Mouse (Mus musculus) layer of hippocampus, adult 2 months (tissue): Measurements from ENCODE around the gene Rnd2. TPM values are rescaled to one million over a fixed set of nuclear protein-coding genes. Genes with fewer than 3 reads are reported as not detected.

Experiments
- DNase-seq, 2 experiments: peaks; one replicate each; pipeline ENCODE4 v3.0.0; 2022; ENCODE audit warnings: low spot score in 2 of 2
- H3K27ac ChIP-seq: fragments of 200-600 bp; 2 replicates; pipeline ENCODE4 v1.8.1; 2022
- H3K4me3 ChIP-seq: fragments of 200-600 bp; 2 replicates; pipeline ENCODE4 v1.8.1; 2022; ENCODE audit warnings: mild to moderate bottlenecking
- CTCF ChIP-seq: fragments of 200-600 bp; conservative IDR thresholded peaks from 2 replicates; pipeline ENCODE4 v1.8.1; 2022; ENCODE audit warnings: antibody characterized with exemption, mild to moderate bottlenecking, moderate library complexity
- microRNA-seq, 2 experiments: library from miRNA; unstranded; fragments of <30 nt; microRNA quantifications; one replicate each; pipeline ENCODE4 v1.2.0; 2021
- total RNA-seq, 2 experiments: library from RNA; stranded (reverse); gene quantifications; 2 replicates each; pipeline ENCODE4 v1.2.3; 2021

The Rnd2 gene
- total RNA-seq, 2 experiments from 2014 or later = 113 to 122 TPM

GRCm38 (mm10) chr11:101477552-101478211, 12.9 kb downstream of the Rnd2 start:
- no peak for DNase-seq
- Histone ChIP-seq H3K4me3 (no peak overlapping the region), H3K27ac (peak overlapping the region; percentile 69; the same call in 1 of the 2 replicates)
- no peak for TF ChIP-seq CTCF

- peak overlapping the region; percentile 69 for H3K27ac ChIP-seq
- no peak for TF ChIP-seq CTCF
- peak overlapping the region; percentile 21; the same call in 1 of the 2 replicates for H3K4me3 ChIP-seq
- DNase-seq = peak in 1 of 2 experiments; percentile 65
Measured at GRCm38 (mm10) chr11:101479171-101479635, 14.4 kb downstream of the Rnd2 start.

- no peak for TF ChIP-seq CTCF
- no peak for DNase-seq
- H3K4me3 ChIP-seq = no peak overlapping the region
- no peak overlapping the region for H3K27ac ChIP-seq
Measured at GRCm38 (mm10) chr11:101480912-101481311, 16.1 kb downstream of the Rnd2 start.

DNA sequence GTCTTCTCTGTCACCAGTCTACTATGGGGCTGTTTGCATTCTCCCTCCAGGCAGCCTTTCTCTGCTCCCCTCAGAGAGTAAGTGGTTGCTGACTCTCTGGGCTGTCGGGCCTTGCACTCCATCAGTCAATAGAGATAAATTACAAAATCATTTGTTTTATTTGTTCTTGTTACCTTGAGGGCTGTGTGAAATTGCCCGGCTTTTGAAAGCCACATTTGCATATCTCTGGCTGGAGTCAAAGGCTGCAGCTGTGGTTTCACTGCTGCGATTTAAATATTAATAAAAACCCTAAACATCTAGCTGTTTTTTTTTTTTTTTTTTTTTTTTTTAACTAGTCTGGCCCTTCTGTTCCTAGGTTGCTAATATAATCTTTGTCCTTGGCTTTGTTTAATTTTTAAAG, 19.0 kb downstream of the Rnd2 start:
- no peak for TF ChIP-seq CTCF
- DNase-seq = no peak
- H3K27ac ChIP-seq = no peak overlapping the region
- H3K4me3 ChIP-seq = no peak overlapping the region

DNA sequence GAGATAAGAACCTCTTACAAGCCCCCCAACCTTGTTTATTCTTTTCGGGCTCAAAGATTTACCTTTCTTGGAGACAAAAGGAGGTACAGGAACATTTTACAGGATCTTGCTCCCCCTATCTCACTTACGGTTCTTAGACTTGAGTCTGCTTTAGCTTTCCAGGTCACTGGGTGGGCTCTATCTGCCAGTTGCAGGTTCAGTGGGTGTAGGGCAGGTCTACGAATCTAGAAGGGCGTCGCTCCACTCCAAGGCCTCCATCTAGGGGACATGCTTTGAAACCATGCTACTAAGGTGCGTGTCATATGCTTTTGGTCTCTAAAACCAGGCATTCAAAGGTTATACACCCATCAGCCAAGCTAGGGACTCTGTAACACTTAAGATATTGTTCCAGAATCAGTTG, 19.4 kb downstream of the Rnd2 start:
- H3K27ac ChIP-seq = no peak overlapping the region
- no peak for DNase-seq
- no peak overlapping the region for H3K4me3 ChIP-seq
- no peak for TF ChIP-seq CTCF

GRCm38 (mm10) chr11:101484814-101485213, 20.0 kb downstream of the Rnd2 start:
- no peak for DNase-seq
- no peak overlapping the region for H3K4me3 ChIP-seq
- TF ChIP-seq CTCF = no peak
- H3K27ac ChIP-seq = no peak overlapping the region

DNA sequence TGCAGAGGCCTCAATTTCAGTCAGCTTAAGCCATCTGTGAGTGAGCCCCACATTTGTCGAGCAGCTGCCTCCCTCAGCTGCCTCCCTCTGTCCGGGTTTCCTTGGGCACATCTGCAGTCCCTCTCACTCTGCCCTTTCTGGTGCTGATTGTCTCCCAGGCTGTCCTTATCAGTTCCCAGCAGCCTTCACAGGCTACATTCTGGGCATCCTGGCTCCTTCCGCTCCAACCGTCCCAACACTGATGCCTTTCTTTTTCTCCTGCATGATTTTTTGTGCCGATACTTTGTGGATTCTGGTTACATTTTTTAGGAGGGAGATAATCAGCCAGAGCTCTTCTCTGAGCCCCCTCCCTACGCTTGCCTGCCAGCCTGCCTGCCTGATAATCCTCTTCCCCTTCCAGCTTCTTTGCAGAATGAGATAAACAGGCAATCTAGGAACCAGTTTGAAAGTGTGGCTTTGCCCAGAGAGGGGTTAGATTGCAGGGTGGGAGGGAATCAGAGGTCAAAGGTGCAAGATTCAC, 20.8 kb downstream of the Rnd2 start:
- no peak for DNase-seq
- no peak for TF ChIP-seq CTCF
- H3K4me3 ChIP-seq = no peak overlapping the region
- no peak overlapping the region for H3K27ac ChIP-seq

DNA sequence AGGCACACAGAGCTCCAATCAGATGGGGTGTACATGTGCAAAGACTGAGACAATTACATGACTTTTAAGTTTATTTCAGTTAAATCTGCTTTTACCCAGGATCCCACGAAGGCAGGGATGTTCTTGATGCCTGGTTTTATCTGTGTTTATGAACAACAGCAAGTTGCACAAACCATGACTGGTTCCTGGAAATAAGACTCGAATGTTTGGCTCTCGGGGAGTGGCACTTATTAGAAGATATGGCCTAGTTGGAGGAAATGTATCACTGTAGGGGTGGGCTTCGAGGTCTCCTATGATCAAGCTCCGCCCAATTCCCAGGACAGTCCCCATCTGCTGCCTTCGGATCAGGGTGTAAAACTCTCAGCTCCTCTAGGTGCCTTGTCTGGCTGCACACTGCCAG, 21.3 kb downstream of the Rnd2 start:
- no peak for TF ChIP-seq CTCF
- H3K27ac ChIP-seq = no peak overlapping the region
- H3K4me3 ChIP-seq = no peak overlapping the region
- DNase-seq = no peak

DNA sequence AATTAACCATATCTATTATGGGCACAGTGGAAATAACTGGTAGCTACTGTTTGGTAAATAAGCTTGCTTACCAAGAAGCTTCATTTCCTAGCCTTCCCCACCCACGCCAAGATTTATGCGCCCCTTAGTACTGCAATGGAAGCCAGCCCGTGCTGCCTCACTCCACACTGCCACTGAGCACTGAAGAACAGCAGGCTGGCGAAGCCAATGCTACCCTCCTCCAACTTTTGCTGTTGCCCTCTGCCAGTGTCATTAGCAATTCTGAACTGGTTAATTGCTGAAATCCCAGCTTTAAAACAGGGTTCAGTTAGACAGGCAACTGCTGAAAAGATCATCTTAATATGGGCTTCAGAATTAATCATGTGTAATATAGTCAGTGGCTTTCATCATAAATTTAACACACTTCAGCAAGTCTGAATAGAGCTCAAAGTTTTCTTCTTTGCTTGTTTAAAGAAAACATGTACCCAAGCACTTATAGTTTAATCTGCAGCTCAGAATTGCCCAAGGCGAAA, 41.5 kb downstream of the Rnd2 start:
- Histone ChIP-seq H3K4me3 (no peak overlapping the region), H3K27ac (peak overlapping the region; percentile 12; the same call in 1 of the 2 replicates)
- DNase-seq = peak in 1 of 2 experiments; percentile 29
- no peak for TF ChIP-seq CTCF

DNA sequence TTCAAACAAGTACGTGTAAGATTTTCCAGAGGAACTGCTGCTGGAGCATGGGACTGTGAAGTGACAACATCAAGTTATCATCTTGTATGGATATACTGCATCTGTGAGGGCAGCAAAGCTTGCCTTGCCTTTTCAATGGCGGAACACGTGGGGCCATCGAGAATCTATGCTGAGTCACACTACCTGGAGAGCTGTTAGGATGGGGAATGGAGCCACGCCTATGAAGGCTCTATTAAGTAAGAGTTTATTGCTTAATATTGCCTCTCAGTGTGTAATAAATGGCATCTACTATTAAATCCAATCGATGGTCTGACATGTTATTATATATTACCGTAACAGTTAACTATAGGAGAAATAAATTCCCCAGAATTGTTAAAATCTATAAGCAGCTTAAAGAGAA, 42.3 kb downstream of the Rnd2 start:
- no peak for DNase-seq
- H3K27ac ChIP-seq = no peak overlapping the region
- no peak for TF ChIP-seq CTCF
- H3K4me3 ChIP-seq = no peak overlapping the region

- peak in 1 of 2 experiments; percentile 36 for DNase-seq
- Histone ChIP-seq H3K4me3 (no peak overlapping the region), H3K27ac (no peak overlapping the region)
- TF ChIP-seq CTCF = peak; percentile 72
Measured at GRCm38 (mm10) chr11:101518937-101519336, 54.1 kb downstream of the Rnd2 start.

DNA sequence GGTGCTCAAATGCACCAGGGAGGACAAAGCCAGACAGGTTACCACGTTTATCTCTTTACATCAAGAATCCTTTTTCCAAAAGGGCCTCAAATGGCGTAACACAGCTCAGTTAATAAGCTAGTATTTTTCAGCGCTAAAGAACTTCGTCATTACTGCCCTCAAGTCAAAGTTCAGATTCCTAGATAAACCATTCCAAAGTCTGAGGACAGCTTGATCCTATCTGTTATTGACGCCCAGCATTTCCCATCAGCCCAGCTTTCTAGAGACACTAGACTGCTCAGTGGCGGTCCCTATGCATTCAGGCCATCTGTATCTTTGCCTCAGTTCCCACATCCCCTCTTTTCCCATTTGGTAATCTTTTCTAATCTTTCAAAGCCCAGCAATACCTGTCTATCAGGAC, 54.6 kb downstream of the Rnd2 start:
- Histone ChIP-seq H3K4me3 (no peak overlapping the region), H3K27ac (no peak overlapping the region)
- DNase-seq = no peak
- no peak for TF ChIP-seq CTCF

Small RNA genes within 50 kb of the gene (microRNA-seq; reads per million reads assigned to microRNA genes)
- 0.37 to 0.64 reads per million in 2 experiments for gene Mir6929

Other genes with a start within 250 kb of the Rnd2 start
- gene Ezh1, start 238.5 kb upstream of the Rnd2 start, total RNA-seq = 10 to 100 TPM; 73.6 to 81.8 TPM
- gene Ramp2, start 219.0 kb upstream of the Rnd2 start, total RNA-seq = 10 to 100 TPM; 62.2 to 68.0 TPM
- gene Vps25, start 211.3 kb upstream of the Rnd2 start, total RNA-seq = 10 to 100 TPM; 68.8 to 69.4 TPM
- 10 to 100 TPM; 11.3 to 11.4 TPM for gene Wnk4, start 204.4 kb upstream of the Rnd2 start, total RNA-seq
- gene Cntd1, start 186.0 kb upstream of the Rnd2 start, total RNA-seq = under 1 TPM; 0.29 to 0.56 TPM
- gene Coa3, start 185.9 kb upstream of the Rnd2 start, total RNA-seq = 100 to 1,000 TPM in 1 of 2 experiments, 10 to 100 TPM in 1; 95.5 to 108 TPM
- 100 to 1,000 TPM; 219 to 223 TPM for gene Becn1, start 162.7 kb upstream of the Rnd2 start, total RNA-seq
- 100 to 1,000 TPM; 121 TPM for gene Psme3, start 148.8 kb upstream of the Rnd2 start, total RNA-seq
- gene Aoc2, start 139.9 kb upstream of the Rnd2 start, total RNA-seq = 1 to 10 TPM; 6.8 to 7.5 TPM
- gene Aoc3, start 134.4 kb upstream of the Rnd2 start, total RNA-seq = under 1 TPM; 0.64 to 0.74 TPM
- not detected for gene G6pc, start 97.4 kb upstream of the Rnd2 start, total RNA-seq
- gene Aarsd1, start 47.4 kb upstream of the Rnd2 start, total RNA-seq = 10 to 100 TPM; 47.2 to 51.2 TPM
- gene Gm27029, start 40.2 kb upstream of the Rnd2 start, total RNA-seq = 1 to 10 TPM; 6.7 to 7.4 TPM
- 10 to 100 TPM; 31.9 to 33.5 TPM for gene Rundc1, start 39.9 kb upstream of the Rnd2 start, total RNA-seq
- 1 to 10 TPM in 1 of 2 experiments, under 1 TPM in 1; 0.71 to 2.0 TPM for gene Ptges3l, start 39.7 kb upstream of the Rnd2 start, total RNA-seq
- gene Rpl27, start 22.7 kb upstream of the Rnd2 start, total RNA-seq = 10 to 100 TPM; 31.6 to 32.9 TPM
- 1 to 10 TPM; 2.4 to 3.5 TPM for gene Ifi35, start 16.6 kb upstream of the Rnd2 start, total RNA-seq
- 10 to 100 TPM; 25.3 to 27.7 TPM for gene Vat1, start 1.2 kb downstream of the Rnd2 start, total RNA-seq
- gene Brca1, start 87.0 kb downstream of the Rnd2 start, total RNA-seq = 1 to 10 TPM; 1.3 TPM
- 100 to 1,000 TPM; 199 to 221 TPM for gene Nbr1, start 87.2 kb downstream of the Rnd2 start, total RNA-seq
- 1 to 10 TPM; 2.4 to 4.2 TPM for gene Tmem106a, start 117.2 kb downstream of the Rnd2 start, total RNA-seq
- gene Gm11634, start 134.3 kb downstream of the Rnd2 start, total RNA-seq = not detected
- 1 to 10 TPM; 8.4 to 10.0 TPM for gene Rdm1, start 162.2 kb downstream of the Rnd2 start, total RNA-seq
- gene Arl4d, start 200.5 kb downstream of the Rnd2 start, total RNA-seq = 10 to 100 TPM; 10.6 to 16.0 TPM